ENCODE assay signal across 12 mouse cellular contexts in genomic region chr19:59455671-59456070, GRCm38 (mm10). TPM values are rescaled to one million over a fixed set of nuclear protein-coding genes. Genes with fewer than 3 reads are reported as not detected.
DNase-seq lines count a peak whose midpoint lies in the region; ATAC-seq and TF ChIP-seq lines count a peak whose summit lies in the region.
"Had no signal": no experiment of that assay in that cellular context is flagged by ENCODE, and none has a peak within 500 bp of the region (broad histone marks: within the 10 kb centered on the region; RNA-seq: fewer than 3 reads in every experiment).

No protein-coding gene starts in this region.

- H3K9ac ChIP-seq in liver, adult 2 months (ENCODE audit: low read depth, low read length): no peak overlapping the region
- H3K9ac ChIP-seq in liver, embryonic 11.5 days (ENCODE audit: low read depth, low read length): no peak overlapping the region
- H3K9ac ChIP-seq in embryonic facial prominence, embryonic 11.5 days (replicated peaks; ENCODE audit: low read length): no peak overlapping the region
- no peak overlapping the region for H3K9ac ChIP-seq in kidney, embryonic 16.5 days (replicated peaks; ENCODE audit: low read length)
- no peak overlapping the region for H3K9ac ChIP-seq in midbrain, postnatal 0 days (replicated peaks; ENCODE audit: low read length, poor library complexity, severe bottlenecking)
- H3K9ac ChIP-seq: liver, embryonic 13.5 days; stomach, embryonic 15.5 days had no signal

- H3K36me3 ChIP-seq in liver, adult 2 months (ENCODE audit: control insufficient read depth, insufficient read depth, low read length): no peaks in the 10 kb centered on the region
- no peaks in the 10 kb centered on the region for H3K36me3 ChIP-seq in liver, embryonic 11.5 days (ENCODE audit: control insufficient read depth, insufficient read depth, low read length)
- no peaks in the 10 kb centered on the region for H3K36me3 ChIP-seq in embryonic facial prominence, embryonic 11.5 days (replicated peaks; ENCODE audit: control insufficient read depth, insufficient read depth, low read depth, low read length)
- no peaks in the 10 kb centered on the region for H3K36me3 ChIP-seq in kidney, embryonic 16.5 days (ENCODE audit: insufficient read depth, low read length)
- no peaks in the 10 kb centered on the region for H3K36me3 ChIP-seq in midbrain, postnatal 0 days (ENCODE audit: insufficient read depth, low read length)
- H3K36me3 ChIP-seq: liver, embryonic 13.5 days; stomach, embryonic 15.5 days had no signal

- H3K4me2 ChIP-seq in liver, embryonic 11.5 days: no peak overlapping the region
- 0 out of 2 replicates have a peak overlapping the region, but pooled peaks have one; percentile 7 for H3K4me2 ChIP-seq in embryonic facial prominence, embryonic 11.5 days (ENCODE audit: low read depth, low read length)
- H3K4me2 ChIP-seq in kidney, embryonic 16.5 days (replicated peaks; ENCODE audit: low read depth, low read length): peak overlapping the region; percentile 55
- peak overlapping the region; percentile 34 for H3K4me2 ChIP-seq in midbrain, postnatal 0 days (ENCODE audit: low read depth, low read length, poor library complexity, severe bottlenecking)
- H3K4me2 ChIP-seq: liver, embryonic 13.5 days; stomach, embryonic 15.5 days had no signal

- DNase-seq in liver, adult 2 months (ENCODE audit: extremely low read depth, low read depth, low spot score): peak; percentile 41
- no peak for DNase-seq in liver, embryonic 11.5 days (ENCODE audit: low spot score)
- DNase-seq in embryonic facial prominence, embryonic 11.5 days (ENCODE audit: low spot score): peak; percentile 50
- no peak for DNase-seq in midbrain, postnatal 0 days (ENCODE audit: low spot score)
- no peak for DNase-seq in adrenal gland, postnatal 10 days
- DNase-seq in spleen, adult 18-20 months: no peak
- DNase-seq: heart, postnatal 36 days; liver, embryonic 13.5 days had no signal

- WGBS in liver, adult 2 months: 5% methylated on average over 7 of the region's 7 CpGs
- 8% methylated on average over 7 of the region's 7 CpGs for WGBS in liver, embryonic 11.5 days
- 12% methylated on average over 7 of the region's 7 CpGs for WGBS in embryonic facial prominence, embryonic 11.5 days
- 6% methylated on average over 7 of the region's 7 CpGs for WGBS in kidney, embryonic 16.5 days
- WGBS in midbrain, postnatal 0 days: 9% methylated on average over 7 of the region's 7 CpGs

- peaks cover 22% of the 10 kb centered on the region for H3K27me3 ChIP-seq in liver, adult 2 months (ENCODE audit: control insufficient read depth, insufficient read depth, low read length)
- H3K27me3 ChIP-seq in liver, embryonic 11.5 days (replicated peaks; ENCODE audit: control insufficient read depth, insufficient read depth, low read length): peaks cover 100% of the 10 kb centered on the region
- H3K27me3 ChIP-seq in embryonic facial prominence, embryonic 11.5 days (ENCODE audit: control insufficient read depth, insufficient read depth, low read length): peaks cover 70% of the 10 kb centered on the region
- H3K27me3 ChIP-seq in kidney, embryonic 16.5 days (ENCODE audit: insufficient read depth, low read length): peaks cover 82% of the 10 kb centered on the region
- H3K27me3 ChIP-seq in midbrain, postnatal 0 days (ENCODE audit: insufficient read depth, low read length): peaks cover 75% of the 10 kb centered on the region

- H3K4me3 ChIP-seq in liver, adult 2 months (ENCODE audit: insufficient read depth, low read depth, low read length): no peak overlapping the region
- no peak overlapping the region for H3K4me3 ChIP-seq in liver, embryonic 11.5 days (ENCODE audit: low read depth, low read length)
- peak overlapping the region; percentile 5; the same call in 1 of the 2 replicates for H3K4me3 ChIP-seq in embryonic facial prominence, embryonic 11.5 days (ENCODE audit: low read depth, low read length)
- H3K4me3 ChIP-seq in kidney, embryonic 16.5 days (ENCODE audit: low read length): peak overlapping the region; percentile 70
- H3K4me3 ChIP-seq in midbrain, postnatal 0 days (ENCODE audit: low read depth, low read length): 0 out of 2 replicates have a peak overlapping the region, but pooled peaks have one; percentile 5
- H3K4me3 ChIP-seq: liver, embryonic 13.5 days; stomach, embryonic 15.5 days had no signal

- peak; percentile 48 for TF ChIP-seq CTCF in liver, adult 2 months (IDR thresholded peaks at IDR 0.05; ENCODE audit: low read depth, low read length)
- TF ChIP-seq CTCF in midbrain, postnatal 0 days (IDR thresholded peaks at IDR 0.05): peak; percentile 33

- H3K27ac ChIP-seq in liver, adult 2 months (replicated peaks; ENCODE audit: insufficient read depth, low read depth, low read length): no peak overlapping the region
- H3K27ac ChIP-seq in liver, embryonic 11.5 days (ENCODE audit: low read depth, low read length): no peak overlapping the region
- H3K27ac ChIP-seq in embryonic facial prominence, embryonic 11.5 days (replicated peaks; ENCODE audit: low read depth, low read length): no peak overlapping the region
- H3K27ac ChIP-seq in kidney, embryonic 16.5 days (ENCODE audit: low read length): peak overlapping the region; percentile 98
- H3K27ac ChIP-seq in midbrain, postnatal 0 days (ENCODE audit: low read depth, low read length): no peak overlapping the region
- H3K27ac ChIP-seq: liver, embryonic 13.5 days; stomach, embryonic 15.5 days had no signal

- no peak for TF ChIP-seq POLR2A in liver, adult 2 months (IDR thresholded peaks at IDR 0.05; ENCODE audit: extremely low read depth, insufficient read depth, low read length)

- no peak for ATAC-seq in liver, embryonic 11.5 days (replicated peaks; ENCODE audit: low FRiP score)
- no peak for ATAC-seq in embryonic facial prominence, embryonic 11.5 days (replicated peaks; ENCODE audit: insufficient number of reproducible peaks, low FRiP score, low TSS enrichment, low read depth)
- ATAC-seq in kidney, embryonic 16.5 days (ENCODE audit: low FRiP score, low TSS enrichment): peak; percentile 36
- ATAC-seq in midbrain, postnatal 0 days (ENCODE audit: low FRiP score): no peak
- no peak for ATAC-seq in activated CD4-positive, CD25-positive, alpha-beta regulatory T cell, adult 4 months

- no peaks in the 10 kb centered on the region for H3K79me2 ChIP-seq in liver, adult 2 months (ENCODE audit: control insufficient read depth, insufficient read depth, low read length)

- H3K4me1 ChIP-seq in liver, adult 2 months (ENCODE audit: control insufficient read depth, insufficient read depth, low read length): peaks cover 5% of the 10 kb centered on the region; the same call in 1 of the 2 replicates
- no peaks in the 10 kb centered on the region for H3K4me1 ChIP-seq in liver, embryonic 11.5 days (replicated peaks; ENCODE audit: control insufficient read depth, insufficient read depth, low read length)
- H3K4me1 ChIP-seq in embryonic facial prominence, embryonic 11.5 days (ENCODE audit: control insufficient read depth, insufficient read depth, low read length): peaks cover 3% of the 10 kb centered on the region
- H3K4me1 ChIP-seq in kidney, embryonic 16.5 days (ENCODE audit: insufficient read depth, low read length): peaks cover 21% of the 10 kb centered on the region; the same call in 1 of the 2 replicates
- H3K4me1 ChIP-seq in midbrain, postnatal 0 days (ENCODE audit: insufficient read depth, low read length): peaks cover 5% of the 10 kb centered on the region; the same call in 1 of the 2 replicates

- H3K9me3 ChIP-seq in liver, embryonic 11.5 days (ENCODE audit: control insufficient read depth, low read length): no peaks in the 10 kb centered on the region
- H3K9me3 ChIP-seq in embryonic facial prominence, embryonic 11.5 days (replicated peaks; ENCODE audit: control insufficient read depth, low read length): no peaks in the 10 kb centered on the region
- H3K9me3 ChIP-seq in kidney, embryonic 16.5 days (ENCODE audit: low read length): no peaks in the 10 kb centered on the region
- H3K9me3 ChIP-seq in midbrain, postnatal 0 days (ENCODE audit: low read length): no peaks in the 10 kb centered on the region
- H3K9me3 ChIP-seq: liver, embryonic 13.5 days; stomach, embryonic 15.5 days had no signal

RNA-seq across cellular contexts. Expression of gene Emx2, which starts 2.5 kb away (rescaled TPM):
- not detected in 2 replicates for total RNA-seq in liver, adult 2 months (2014; rRNA removed)
- not detected in 2 replicates for polyA plus RNA-seq in liver, adult 2 months (2012; rRNA removed)
- 0.29 and 0.56 TPM in 2 replicates for polyA plus RNA-seq in liver, embryonic 11.5 days (2014; fragmentation: Nextera tagmentation; extraction: Ambion mirVana)
- polyA plus RNA-seq in embryonic facial prominence, embryonic 11.5 days (2014; fragmentation: Nextera tagmentation; extraction: Ambion mirVana): 10.6 and 12.8 TPM in 2 replicates
- polyA plus RNA-seq in kidney, embryonic 16.5 days (2015; fragmentation: Nextera tagmentation; extraction: Ambion mirVana): 29.7 and 38.1 TPM in 2 replicates
- total RNA-seq in midbrain, postnatal 0 days (2014; rRNA removed): 6.1 and 6.6 TPM in 2 replicates
- polyA plus RNA-seq in midbrain, postnatal 0 days (2015; fragmentation: Nextera tagmentation; extraction: Ambion mirVana): 10.3 and 10.5 TPM in 2 replicates
- total RNA-seq in adrenal gland, postnatal 10 days (2021): under 1 TPM in 1 of 2 experiments, not detected in 1; 0.27 TPM
- polyA plus RNA-seq in activated CD4-positive, CD25-positive, alpha-beta regulatory T cell, adult 4 months (2017; shearing (Covaris generic)): not detected
- total RNA-seq: heart, postnatal 36 days had no signal
- polyA plus RNA-seq: liver, embryonic 13.5 days; neural tube, embryonic 14.5 days had no signal

Comparison
In these comparisons a context has a peak if more than half of its experiments do, and no peak if none do; other contexts are left out.
1. DNase-seq: peak in liver, adult 2 months (single experiment) and embryonic facial prominence, embryonic 11.5 days (single experiment); none in liver, embryonic 11.5 days (single experiment), midbrain, postnatal 0 days (single experiment), adrenal gland, postnatal 10 days (single experiment) and spleen, adult 18-20 months (0 of 2).
2. H3K4me3 ChIP-seq: peak in embryonic facial prominence, embryonic 11.5 days (single experiment), kidney, embryonic 16.5 days (single experiment) and midbrain, postnatal 0 days (single experiment); none in liver, adult 2 months (single experiment) and liver, embryonic 11.5 days (single experiment).